Mouse (Mus musculus) layer of hippocampus, postnatal 10 days (tissue): ENCODE data around the gene Prc1. TPM values are rescaled to one million over a fixed set of nuclear protein-coding genes. Genes with fewer than 3 reads are reported as not detected.

ENCODE experiments used
- DNase-seq, 2 experiments: peaks; one replicate each; pipeline ENCODE4 v3.0.0; 2021; ENCODE audit warnings: low spot score in 2 of 2
- total RNA-seq, 2 experiments: library from RNA; stranded (reverse); gene quantifications; 2 replicates each; pipeline ENCODE4 v1.2.3; 2021

The Prc1 gene
- total RNA-seq, 2 experiments from 2014 or later = 10.2 to 10.7 TPM

- no peak for DNase-seq
Measured at GRCm38 (mm10) chr7:80331433-80331832, 37.2 kb downstream of the Prc1 start.

- DNase-seq = no peak
Measured at GRCm38 (mm10) chr7:80334848-80335247, 40.6 kb downstream of the Prc1 start.

DNA sequence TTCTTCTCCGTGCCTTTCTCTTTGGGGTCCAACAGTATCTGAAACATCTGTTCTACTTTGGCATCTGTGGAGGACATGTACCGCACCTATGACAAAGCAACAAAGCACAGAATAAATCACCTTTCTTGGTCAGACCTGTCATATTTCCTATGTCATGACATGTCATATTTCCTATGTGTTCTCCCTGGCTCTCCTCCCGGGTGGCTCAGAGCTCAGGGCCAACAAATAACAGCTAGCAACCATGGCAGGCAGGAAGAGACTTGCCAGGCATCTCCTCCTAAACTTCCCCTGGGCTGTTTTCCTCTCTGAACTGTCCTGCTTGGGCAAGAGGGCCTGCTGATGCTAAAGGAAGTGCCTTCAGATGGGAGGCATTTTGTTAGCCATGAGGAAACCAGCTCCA lies 42.7 kb downstream of the Prc1 start:
- DNase-seq = no peak

- DNase-seq = peak; percentile 37 to 46
Measured at GRCm38 (mm10) chr7:80339371-80339770, 45.1 kb downstream of the Prc1 start.

GRCm38 (mm10) chr7:80339793-80340628 lies 45.8 kb downstream of the Prc1 start:
- peak; percentile 99 for DNase-seq

DNA sequence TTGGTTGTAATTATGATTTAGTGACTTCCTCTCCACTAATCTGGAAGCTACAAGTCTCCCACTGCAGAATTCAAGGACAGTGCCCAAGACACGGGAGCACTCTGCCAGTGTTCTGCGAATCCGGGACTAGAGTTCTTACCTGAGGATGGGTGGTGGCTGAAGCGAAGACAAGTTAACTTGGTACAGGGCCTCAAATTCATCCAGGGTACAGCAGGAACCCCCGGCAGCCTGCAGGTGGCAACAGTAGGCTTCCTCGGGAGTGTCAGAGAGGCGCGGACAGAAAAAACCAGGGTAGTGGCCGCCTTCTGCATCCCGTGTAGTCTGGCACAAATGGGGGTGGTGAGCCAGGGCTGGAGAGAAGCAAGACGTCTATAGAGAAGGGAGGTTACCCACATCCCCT lies 46.5 kb downstream of the Prc1 start, which contains the start of gene Unc45a:
Gene Unc45a, minus strand, starts transcription at position 213 of the 400 bp plus-strand sequence.
- peak; percentile 63 to 72 for DNase-seq

DNA sequence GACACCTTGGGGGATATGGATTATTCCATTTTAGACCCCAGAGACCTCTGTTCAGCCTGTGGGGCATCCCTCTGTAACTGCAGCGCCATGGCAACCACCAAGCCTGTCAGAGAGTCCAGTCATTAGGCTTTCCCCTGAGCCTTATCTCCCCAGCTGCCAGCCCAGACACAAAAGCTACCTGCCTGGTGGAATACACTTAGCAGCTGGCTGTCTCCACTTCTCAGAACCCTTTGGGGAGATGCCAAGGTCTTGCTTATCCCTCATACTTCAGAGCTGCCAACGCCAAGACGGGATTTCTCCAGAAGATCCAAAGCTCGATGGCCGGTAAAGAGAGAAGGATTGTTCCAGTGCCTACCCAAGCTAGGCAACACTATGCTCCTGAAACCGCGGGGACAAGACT lies 47.5 kb downstream of the Prc1 start:
- no peak for DNase-seq

DNA sequence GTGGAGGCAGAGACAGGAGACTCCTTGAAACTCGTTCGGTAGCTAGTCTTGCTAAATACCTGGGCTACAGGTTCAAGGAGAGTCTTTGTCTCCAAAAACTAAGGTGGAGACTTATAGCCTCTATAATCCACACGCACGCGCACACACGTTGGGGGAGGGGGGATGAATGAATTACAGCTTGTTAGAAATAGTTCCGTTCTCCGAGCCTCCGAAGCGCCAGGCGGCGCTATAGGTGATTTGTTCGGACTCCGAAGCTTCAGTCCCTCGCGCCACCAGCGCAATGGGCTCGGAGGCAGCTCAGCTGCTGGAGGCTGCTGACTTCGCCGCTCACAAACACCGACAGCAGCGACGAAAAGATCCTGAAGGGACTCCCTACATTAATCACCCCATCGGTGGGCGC lies 48.6 kb downstream of the Prc1 start, which contains the start of gene Hddc3:
Gene Hddc3, plus strand, starts transcription at position 247 of the 400 bp plus-strand sequence.
- DNase-seq = peak; percentile 98

DNA sequence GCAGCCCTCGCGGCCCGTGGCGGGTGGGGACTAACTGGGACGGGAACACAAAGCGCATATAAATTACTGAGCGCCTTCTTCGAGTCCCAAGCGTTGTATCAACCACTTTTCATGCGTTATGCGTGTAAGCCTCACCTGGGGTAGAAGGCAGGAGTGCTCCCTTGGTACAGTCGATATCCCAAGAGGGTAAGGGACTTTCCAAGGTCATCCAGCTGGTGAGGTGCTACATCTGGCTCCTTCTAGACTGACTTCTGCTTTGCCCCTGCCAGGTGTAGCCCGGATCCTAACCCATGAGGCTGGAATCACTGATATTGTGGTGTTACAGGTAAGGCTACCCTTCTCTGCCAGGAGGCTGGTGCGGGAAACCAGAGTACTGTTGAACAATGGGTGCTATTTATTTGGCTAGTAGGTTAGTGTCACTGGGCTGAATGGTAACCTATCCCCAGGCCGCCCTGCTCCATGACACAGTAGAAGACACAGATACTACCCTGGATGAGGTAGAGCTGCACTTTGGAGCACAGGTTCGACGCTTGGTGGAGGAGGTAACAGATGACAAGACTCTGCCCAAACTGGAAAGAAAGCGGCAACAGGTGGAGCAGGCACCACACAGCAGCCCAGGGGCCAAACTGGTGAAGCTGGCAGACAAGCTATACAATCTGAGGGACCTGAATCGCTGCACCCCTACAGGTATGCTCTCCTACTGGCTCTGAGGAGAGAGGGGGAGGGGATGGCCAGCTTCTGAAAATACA lies 49.2 kb downstream of the Prc1 start:
- no peak for DNase-seq

- DNase-seq = no peak
Measured at GRCm38 (mm10) chr7:80346173-80346572, 51.9 kb downstream of the Prc1 start.

DNA sequence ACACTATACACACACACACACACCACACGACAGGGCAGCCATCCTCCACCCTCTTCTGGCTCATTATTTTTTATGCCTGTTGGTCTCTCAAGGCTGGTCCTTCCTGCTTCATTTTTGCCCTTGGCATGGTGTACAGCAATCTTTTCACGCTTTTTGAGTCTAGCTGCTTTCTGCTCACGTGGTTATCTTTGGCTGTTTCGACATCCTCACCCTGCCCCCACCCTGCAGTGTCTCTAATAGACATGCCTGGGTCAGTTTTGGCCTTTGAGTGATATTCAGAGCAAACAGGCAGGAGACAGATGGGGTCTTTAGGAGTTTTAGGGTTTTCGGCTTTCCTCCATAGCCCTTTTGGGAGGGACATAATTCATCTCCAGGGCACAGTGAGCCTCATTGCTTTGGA lies 52.6 kb downstream of the Prc1 start:
- DNase-seq = no peak

DNA sequence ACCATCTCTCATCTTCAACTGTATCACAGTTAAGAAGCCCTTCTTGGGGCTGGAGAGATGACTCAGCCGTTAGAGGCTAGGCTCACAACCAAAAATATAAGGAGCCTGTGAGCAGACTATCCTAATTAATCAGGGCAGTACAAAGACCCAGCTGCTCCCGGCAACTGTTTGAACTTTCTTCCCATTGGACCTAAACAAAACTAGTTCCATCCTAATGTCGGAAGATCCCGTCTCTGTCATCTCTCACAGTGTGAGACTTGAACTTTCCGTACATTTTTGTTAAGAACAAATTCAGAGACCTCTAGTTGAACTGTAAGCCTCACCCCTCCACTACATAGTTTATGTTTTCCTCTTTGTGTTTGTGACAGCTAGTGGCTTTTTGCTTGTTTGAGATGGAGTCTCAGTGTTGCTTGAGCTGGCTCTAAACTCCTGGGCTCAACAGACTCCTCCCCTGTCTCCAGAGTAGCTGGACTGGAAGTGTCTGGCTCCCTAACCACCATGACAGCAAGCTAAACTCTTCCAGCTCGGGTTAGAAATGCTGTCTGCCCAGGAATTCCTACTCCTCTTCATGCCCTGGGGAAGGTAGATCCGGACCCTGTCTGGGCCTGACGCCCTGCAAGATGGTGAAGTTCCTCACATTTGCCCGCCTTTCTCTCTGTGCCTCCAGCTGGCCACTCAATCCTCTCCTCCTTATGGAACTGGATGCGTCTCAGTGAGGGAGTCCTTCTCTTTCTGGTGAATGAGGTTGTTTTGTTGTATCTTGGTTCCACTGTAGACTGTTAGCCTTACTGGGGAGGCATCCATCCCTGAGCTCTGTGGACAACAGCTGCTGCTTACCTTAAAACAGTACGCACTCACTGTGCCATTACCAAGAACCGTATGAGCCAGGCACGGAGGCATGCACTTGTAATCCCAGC lies 53.7 kb downstream of the Prc1 start:
- no peak for DNase-seq

GRCm38 (mm10) chr7:80350808-80351207 lies 56.6 kb downstream of the Prc1 start:
- no peak for DNase-seq

GRCm38 (mm10) chr7:80352920-80353319 lies 58.7 kb downstream of the Prc1 start:
- no peak for DNase-seq

DNA sequence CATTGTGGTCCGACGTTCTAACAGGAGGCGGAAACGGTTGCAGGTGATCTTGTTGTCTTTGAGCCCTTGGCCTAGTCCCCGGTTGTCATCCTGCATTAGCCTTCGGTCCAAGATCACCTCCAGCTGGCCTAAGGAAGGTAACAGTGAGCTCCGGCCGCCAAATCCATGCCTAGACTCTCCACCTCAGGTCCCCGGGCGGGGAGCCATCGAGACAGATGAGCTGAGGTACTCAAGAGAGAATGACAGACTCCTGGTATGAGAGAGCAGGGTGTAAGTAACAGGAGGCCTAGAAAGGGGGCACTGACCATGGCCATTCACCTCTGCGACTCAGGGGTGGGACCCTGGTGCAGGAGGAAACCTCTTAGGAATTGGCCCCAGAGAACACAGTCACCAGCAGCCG lies 62.1 kb downstream of the Prc1 start:
- DNase-seq = no peak

GRCm38 (mm10) chr7:80357156-80357555 lies 62.9 kb downstream of the Prc1 start:
- DNase-seq = peak; percentile 37 to 47

- no peak for DNase-seq
Measured at GRCm38 (mm10) chr7:80358039-80358438, 63.8 kb downstream of the Prc1 start.

GRCm38 (mm10) chr7:80360435-80360834 lies 66.2 kb downstream of the Prc1 start:
- DNase-seq = no peak

DNA sequence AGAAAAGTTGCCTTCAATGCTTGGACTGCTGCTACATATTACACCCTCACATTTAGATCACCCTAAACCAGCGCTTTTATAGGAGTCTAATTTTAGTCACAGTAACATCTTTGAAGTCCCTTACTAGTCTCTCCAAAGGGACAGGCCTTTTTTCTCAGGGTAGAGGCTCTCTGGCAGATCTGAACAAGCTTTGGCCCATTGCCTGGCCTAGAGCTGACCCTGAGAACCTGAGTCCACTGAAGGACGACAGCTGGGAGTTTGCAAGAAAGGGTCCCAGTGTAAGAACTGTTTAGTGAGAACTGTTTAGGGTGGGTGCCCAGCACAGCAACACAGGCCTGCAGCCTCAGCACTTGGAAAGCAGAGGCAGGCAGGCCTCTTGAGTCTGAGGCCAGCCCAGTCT lies 71.5 kb downstream of the Prc1 start:
- no peak for DNase-seq
